Mouse (Mus musculus): ENCODE results near the gene Ccdc51. TPM values are rescaled to one million over a fixed set of nuclear protein-coding genes. Genes with fewer than 3 reads are reported as not detected.

The Ccdc51 gene
- total RNA-seq, 2 experiments from 2014 or later = 7.9 to 8.4 TPM

- no peak for DNase-seq
- intact Hi-C loops (cut with DNase I) = loop anchor here (5.0 kb wide), 1 partner anchor 54 kb away; no protein-coding TSS in a partner anchor
Measured at GRCm38 (mm10) chr9:109056081-109056690, 26.1 kb upstream of the Ccdc51 start.

- intact Hi-C loops (cut with DNase I) = loop anchor here (5.0 kb wide), 1 partner anchor 55 kb away; no protein-coding TSS in a partner anchor
- no peak for DNase-seq
Measured at GRCm38 (mm10) chr9:109056916-109057315, 25.4 kb upstream of the Ccdc51 start.

GRCm38 (mm10) chr9:109057543-109057942 is 24.8 kb upstream of the Ccdc51 start:
- no peak for DNase-seq
- intact Hi-C loops (cut with DNase I) = loop anchor here (5.0 kb wide), 1 partner anchor 55 kb away; no protein-coding TSS in a partner anchor

- no peak for DNase-seq
- intact Hi-C loops (cut with DNase I) = loop anchor here (5.0 kb wide), 1 partner anchor 56 kb away; no protein-coding TSS in a partner anchor
Measured at GRCm38 (mm10) chr9:109058006-109058765, 24.1 kb upstream of the Ccdc51 start.

GRCm38 (mm10) chr9:109059136-109059903 is 23.0 kb upstream of the Ccdc51 start, which contains the start of gene Trex1:
Trex1 (minus strand) TSS chr9:109059734.
- intact Hi-C loops (cut with DNase I) = loop anchor here (5.0 kb wide), 1 partner anchor 57 kb away; no protein-coding TSS in a partner anchor
- peak; percentile 88 for DNase-seq

GRCm38 (mm10) chr9:109060184-109060897 is 22.0 kb upstream of the Ccdc51 start:
- intact Hi-C loops (cut with DNase I) = loop anchor here (10.0 kb wide), 1 partner anchor 1044 kb away; no protein-coding TSS in a partner anchor

GRCm38 (mm10) chr9:109060898-109061295 is 21.4 kb upstream of the Ccdc51 start:
- intact Hi-C loops (cut with DNase I) = loop anchor here (10.0 kb wide), 1 partner anchor 1044 kb away; no protein-coding TSS in a partner anchor
- DNase-seq = no peak

More at GRCm38 (mm10) chr9:109060184-109060897, 22.0 kb upstream of the Ccdc51 start:
- no peak for DNase-seq

- intact Hi-C loops (cut with DNase I) = loop anchor here (10.0 kb wide), 1 partner anchor 1037 kb away; no protein-coding TSS in a partner anchor
- DNase-seq = no peak
Measured at GRCm38 (mm10) chr9:109068095-109068735, 14.1 kb upstream of the Ccdc51 start.

- intact Hi-C loops (cut with DNase I) = no loop called here
- DNase-seq = peak; percentile 95
Measured at GRCm38 (mm10) chr9:109073661-109074573, 8.4 kb upstream of the Ccdc51 start, which contains the start of gene Atrip. Atrip (minus strand) TSS chr9:109074124.

- intact Hi-C loops (cut with DNase I) = no loop called here
- no peak for DNase-seq
Measured at GRCm38 (mm10) chr9:109080516-109080915, 1.8 kb upstream of the Ccdc51 start.

GRCm38 (mm10) chr9:109081749-109082123 is 557 bp upstream of the Ccdc51 start:
- intact Hi-C loops (cut with DNase I) = no loop called here
- DNase-seq = no peak

- intact Hi-C loops (cut with DNase I) = loop anchor here (5.0 kb wide), 2 partner anchors 37 to 747 kb away; partner anchors contain the start of gene Nme6
- DNase-seq = no peak
Measured at GRCm38 (mm10) chr9:109084922-109085321, 2.6 kb downstream of the Ccdc51 start.

GRCm38 (mm10) chr9:109087987-109088386 is 5.7 kb downstream of the Ccdc51 start:
- intact Hi-C loops (cut with DNase I) = loop anchor here (5.0 kb wide), 2 partner anchors 34 to 744 kb away; partner anchors contain the start of gene Nme6
- DNase-seq = peak; percentile 70

- intact Hi-C loops (cut with DNase I) = no loop called here
Measured at GRCm38 (mm10) chr9:109090446-109090845, 8.2 kb downstream of the Ccdc51 start.

GRCm38 (mm10) chr9:109091802-109092201 is 9.5 kb downstream of the Ccdc51 start:
- no peak for DNase-seq
- intact Hi-C loops (cut with DNase I) = no loop called here

More at GRCm38 (mm10) chr9:109090446-109090845, 8.2 kb downstream of the Ccdc51 start:
- no peak for DNase-seq

- DNase-seq = no peak
- intact Hi-C loops (cut with DNase I) = no loop called here
Measured at GRCm38 (mm10) chr9:109092799-109093198, 10.5 kb downstream of the Ccdc51 start.

GRCm38 (mm10) chr9:109093786-109094552 is 11.7 kb downstream of the Ccdc51 start:
- peak; percentile 47 for DNase-seq
- intact Hi-C loops (cut with DNase I) = no loop called here

Data from left cerebral cortex, postnatal 4 days (tissue).